Mouse (Mus musculus) bone marrow macrophage, adult 2 months (primary cell): Measurements from ENCODE around the gene Mdm1.

ENCODE experiments used
- CTCF ChIP-seq: IDR thresholded peaks from 2 replicates; pipeline ENCODE4 v1.5.1; 2012; ENCODE audit warnings: low read depth, mild to moderate bottlenecking, low read length, moderate library complexity
- POLR2A ChIP-seq: IDR thresholded peaks from 2 replicates; pipeline ENCODE4 v1.6.1; 2012; ENCODE audit warnings: mild to moderate bottlenecking, low read depth, low read length, borderline replicate concordance

- TF ChIP-seq CTCF, result no peak
- no peak for TF ChIP-seq POLR2A
Measured at GRCm38 (mm10) chr10:118130016-118130415, 11.6 kb upstream of the Mdm1 start.
